Mouse (Mus musculus) monocyte, adult 5-6 weeks (primary cell): ENCODE data around the gene Man2a1. TPM values are rescaled to one million over a fixed set of nuclear protein-coding genes. Genes with fewer than 3 reads are reported as not detected.

Experiments
- ATAC-seq: fragments of 153-309, 156-312 bp; replicated peaks from 2 replicates; pipeline ENCODE4 v1.8.0; 2017; ENCODE audit warnings: mild to moderate bottlenecking; ENCODE audit not compliant: low TSS enrichment, insufficient number of reproducible peaks, severe bottlenecking, poor library complexity, low FRiP score
- total RNA-seq: library from RNA; stranded (forward); fragments of 200-1000, 200-491, 200-594 nt; gene quantifications from 3 replicates; pipeline ENCODE4 v1.2.3, GENCODE M21; 2017

Gene Man2a1
- total RNA-seq, 1 experiment from 2014 or later, result 42.0 TPM

DNA sequence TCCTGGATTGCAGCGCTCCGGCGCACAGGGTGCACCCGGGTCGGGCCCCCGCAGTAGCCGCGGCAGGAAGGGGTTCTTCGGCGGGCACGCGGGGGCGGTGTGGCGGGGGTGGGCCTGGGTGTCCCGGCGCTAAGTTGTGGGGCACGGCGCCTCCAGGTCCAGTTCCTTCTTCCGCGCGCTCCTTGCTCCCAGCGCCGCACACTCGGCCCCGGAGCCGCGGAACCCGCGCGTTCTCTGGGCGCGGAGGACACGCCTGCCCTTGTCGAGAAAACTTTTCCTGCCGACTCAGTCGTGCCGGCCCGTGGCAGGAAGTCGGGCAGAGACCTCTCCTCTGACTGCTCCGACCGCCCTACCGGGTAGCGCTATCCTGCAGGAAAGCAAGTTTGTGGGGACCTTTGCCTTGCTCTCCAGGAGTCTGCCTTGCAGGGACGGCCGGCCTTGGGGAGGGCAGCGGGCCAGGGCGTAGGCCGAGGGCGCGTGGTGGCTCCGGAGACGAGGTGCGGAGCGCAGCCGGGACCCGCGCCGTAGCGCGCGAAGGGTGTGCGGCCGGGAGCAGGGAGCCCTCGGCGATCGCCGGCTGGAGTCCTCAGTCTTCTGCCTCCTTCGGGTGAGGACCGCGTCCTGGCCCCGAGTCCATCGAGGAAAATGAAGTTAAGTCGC, 685 bp downstream of the Man2a1 start:
- ATAC-seq, result peak; percentile 19; the same call in 1 of the 2 replicates

DNA sequence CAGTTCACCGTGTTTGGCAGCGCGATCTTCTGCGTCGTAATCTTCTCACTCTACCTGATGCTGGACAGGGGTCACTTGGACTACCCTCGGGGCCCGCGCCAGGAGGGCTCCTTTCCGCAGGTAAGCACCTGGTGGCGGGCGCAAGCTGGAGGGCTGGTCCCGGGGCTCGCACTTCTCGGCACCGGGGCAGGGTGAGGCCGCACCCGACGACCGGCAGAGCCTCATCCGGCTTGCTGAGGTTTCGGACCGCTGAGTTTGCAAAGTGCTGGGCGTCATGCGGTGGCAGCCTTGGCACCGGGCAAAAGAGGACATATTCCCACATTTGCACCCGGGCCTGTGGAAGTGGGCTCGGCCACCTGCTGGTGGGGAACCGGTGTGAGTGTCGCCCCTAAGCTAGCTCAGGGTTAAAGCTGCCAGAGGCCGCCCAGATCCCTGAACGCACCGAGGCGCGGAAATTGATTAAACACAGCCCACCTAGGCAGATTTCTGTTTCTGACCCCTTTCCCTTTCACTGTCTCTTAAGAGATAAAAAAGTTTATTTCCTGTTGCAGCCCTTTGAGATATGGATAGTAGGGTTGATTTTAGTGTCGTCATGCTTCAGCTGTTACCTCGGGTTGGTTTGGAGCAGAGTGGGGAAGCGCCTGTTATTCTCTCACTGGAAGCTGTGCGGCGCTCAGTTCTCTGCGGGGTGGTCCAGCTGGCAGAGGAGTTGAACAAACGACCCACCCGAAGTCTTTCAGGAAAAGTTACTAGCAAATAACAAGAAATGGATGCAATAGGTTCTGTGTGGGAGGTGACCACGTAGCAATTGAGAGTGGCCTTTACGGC, 1.4 kb downstream of the Man2a1 start:
- ATAC-seq, result no peak

GRCm38 (mm10) chr17:64603134-64603533, 2.6 kb downstream of the Man2a1 start:
- no peak for ATAC-seq

GRCm38 (mm10) chr17:64603534-64603933, 3.0 kb downstream of the Man2a1 start:
- no peak for ATAC-seq

GRCm38 (mm10) chr17:64604163-64604562, 3.6 kb downstream of the Man2a1 start:
- ATAC-seq, result no peak

DNA sequence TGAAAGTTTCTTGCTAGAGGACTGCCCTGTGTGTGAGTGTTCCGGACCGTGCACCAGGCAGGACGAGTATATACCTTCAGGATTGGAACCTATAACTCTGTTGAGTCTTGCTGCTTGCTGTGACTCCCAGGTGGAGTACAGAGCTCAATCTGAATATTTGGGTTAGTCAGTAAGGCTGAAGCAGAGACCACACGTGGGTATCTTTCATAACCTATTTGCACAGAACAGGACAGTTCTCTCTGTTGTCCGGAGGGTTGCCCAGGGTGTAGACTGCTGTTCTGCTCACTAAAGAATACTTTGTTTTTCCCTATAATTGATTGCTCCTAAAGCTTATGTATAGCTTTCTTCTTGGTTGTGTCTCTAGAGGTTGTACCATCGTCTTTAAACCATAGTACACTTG, 7.7 kb downstream of the Man2a1 start:
- ATAC-seq, result no peak

GRCm38 (mm10) chr17:64608923-64609598, 8.5 kb downstream of the Man2a1 start:
- peak; percentile 72 for ATAC-seq

GRCm38 (mm10) chr17:64609741-64610140, 9.2 kb downstream of the Man2a1 start:
- no peak for ATAC-seq

DNA sequence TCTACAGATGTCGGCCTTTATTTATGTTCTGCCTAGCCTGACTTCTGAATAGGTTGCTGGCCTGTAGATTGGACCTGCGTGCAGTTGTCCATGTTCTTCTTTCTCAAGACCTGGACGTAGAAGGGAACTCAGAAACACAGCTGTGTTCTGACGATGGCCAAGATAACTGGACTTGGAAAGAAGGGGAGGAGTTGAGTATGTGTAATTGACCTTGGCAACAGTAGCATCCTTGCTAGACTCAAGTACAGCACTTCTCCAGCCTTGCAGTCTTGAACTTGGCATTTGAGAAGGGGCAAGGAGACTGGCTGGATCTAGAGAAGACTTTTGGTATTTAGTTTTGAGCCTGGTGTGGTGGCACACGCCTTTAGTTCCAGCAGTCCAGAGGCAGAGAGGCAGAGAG, 10.9 kb downstream of the Man2a1 start:
- no peak for ATAC-seq

GRCm38 (mm10) chr17:64612135-64612885, 11.8 kb downstream of the Man2a1 start:
- ATAC-seq, result no peak

GRCm38 (mm10) chr17:64612930-64613329, 12.4 kb downstream of the Man2a1 start:
- no peak for ATAC-seq

DNA sequence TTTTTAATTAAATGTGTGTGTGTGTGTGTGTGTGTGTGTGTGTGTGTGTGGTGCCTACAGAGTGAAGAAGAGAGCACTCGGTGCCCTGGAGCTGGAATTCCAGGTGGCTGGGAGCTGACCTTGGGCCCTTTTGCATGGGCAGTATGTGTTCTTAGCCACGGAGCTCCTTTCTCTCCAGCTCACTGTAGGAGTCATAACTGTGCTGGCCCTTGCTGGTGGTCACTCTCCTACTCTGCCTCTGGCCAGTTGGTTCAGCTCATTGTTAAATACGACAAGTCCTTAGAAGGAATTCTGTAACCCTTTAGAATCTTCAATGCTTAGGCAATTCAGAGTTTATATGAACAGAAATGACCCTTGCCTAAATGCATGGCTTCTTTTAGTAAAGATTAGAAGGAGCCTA, 12.8 kb downstream of the Man2a1 start:
- ATAC-seq, result no peak

DNA sequence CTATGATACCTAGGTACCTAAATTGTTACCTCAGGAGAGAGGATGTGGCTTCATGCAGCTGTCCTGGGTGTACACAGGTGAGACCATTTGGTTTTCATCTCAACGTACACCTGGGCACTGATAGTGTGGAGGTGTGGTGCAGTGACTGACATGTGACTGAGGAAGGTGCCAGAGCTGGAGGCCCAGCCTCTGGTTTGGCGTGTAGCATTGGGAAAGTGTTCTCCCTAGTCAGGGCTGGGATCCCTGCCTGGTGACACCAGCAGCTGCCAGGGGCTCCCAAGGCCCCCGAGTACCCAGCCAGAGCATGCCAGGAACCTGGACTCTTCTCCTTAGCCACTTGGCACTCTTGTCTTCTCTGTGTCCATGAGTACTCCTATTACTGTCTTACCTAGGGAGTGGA, 14.3 kb downstream of the Man2a1 start:
- ATAC-seq, result no peak

DNA sequence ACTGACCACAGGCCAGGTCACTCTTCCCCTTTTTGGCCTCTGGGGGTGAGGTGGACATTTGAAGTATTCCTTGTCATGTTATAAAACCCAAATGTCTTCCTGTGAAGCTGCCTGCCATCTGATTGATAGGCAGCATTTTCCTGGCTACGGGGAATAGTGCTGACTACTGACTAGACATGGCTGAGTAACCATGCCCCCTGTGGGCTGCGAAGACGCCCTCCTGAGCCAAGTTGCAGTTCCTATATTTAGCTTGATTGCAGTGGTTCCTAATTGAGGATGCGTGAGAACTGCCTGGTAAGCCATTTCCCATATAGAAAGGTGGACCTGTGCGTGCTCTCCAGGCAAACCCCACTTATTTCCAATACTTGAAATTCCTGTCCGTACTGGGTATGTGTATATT, 14.9 kb downstream of the Man2a1 start:
- ATAC-seq, result no peak; the same call in 1 of the 2 replicates

DNA sequence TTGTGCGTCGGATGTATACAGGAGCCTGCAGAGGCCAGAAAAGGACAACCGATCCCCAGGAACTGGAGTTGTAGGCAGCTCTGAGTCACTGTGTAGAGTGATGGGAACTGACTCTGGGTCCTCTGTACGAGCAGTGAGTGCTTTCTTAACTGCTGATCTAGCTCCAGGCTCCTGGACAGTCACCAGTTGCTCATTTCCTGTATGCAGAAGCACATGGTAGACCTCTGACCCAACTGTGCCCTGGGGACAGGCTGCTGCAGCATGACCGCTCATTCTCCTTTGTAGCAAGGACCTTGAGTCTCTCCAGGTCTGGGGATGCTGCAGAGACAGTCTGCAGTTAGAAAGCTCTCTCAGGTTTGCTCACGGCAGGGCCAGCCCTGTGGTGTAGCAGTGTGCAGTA, 15.7 kb downstream of the Man2a1 start:
- 0 out of 2 replicates have a peak, but pooled peaks have one; percentile 24 for ATAC-seq

- ATAC-seq, result peak; percentile 59
Observed at GRCm38 (mm10) chr17:64617838-64618237, 17.3 kb downstream of the Man2a1 start.

DNA sequence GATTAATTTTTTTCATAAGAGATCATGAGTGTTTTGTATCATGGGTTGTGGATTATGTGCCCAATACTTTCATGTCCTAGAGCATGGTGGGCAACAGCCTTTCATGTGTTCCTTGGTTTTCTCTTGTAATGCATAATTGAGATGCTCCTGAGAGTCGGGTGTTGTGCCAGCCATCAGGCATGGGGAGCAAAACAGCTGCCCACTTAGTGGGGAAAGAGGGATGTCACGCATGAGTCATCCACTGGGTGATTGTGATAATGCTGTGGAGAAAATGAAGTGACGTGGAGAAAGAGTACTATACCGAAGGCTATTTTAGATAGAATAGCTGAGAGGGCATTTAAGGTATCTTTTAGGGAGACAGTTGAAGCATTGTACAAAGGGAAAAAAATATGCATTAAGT, 18.5 kb downstream of the Man2a1 start:
- ATAC-seq, result no peak

GRCm38 (mm10) chr17:64620135-64620534, 19.6 kb downstream of the Man2a1 start:
- no peak for ATAC-seq

GRCm38 (mm10) chr17:64620627-64621026, 20.1 kb downstream of the Man2a1 start:
- ATAC-seq, result no peak
